Mouse (Mus musculus): ENCODE data around the gene Prkar2b.

- no peak for TF ChIP-seq CTCF (IDR thresholded peaks at IDR 0.05; ENCODE audit: borderline replicate concordance, insufficient read depth, low read length)
- TF ChIP-seq POLR2A (IDR thresholded peaks at IDR 0.05; ENCODE audit: low read depth, low read length): no peak
Measured at GRCm38 (mm10) chr12:32075831-32076715, 15.0 kb upstream of the Prkar2b start.
